Mouse (Mus musculus) heart, postnatal 36 days (tissue): ENCODE measurements at regions not wholly inside any gene's neighbourhood (a gene's known extent, or its start where the extent isn't known, plus 50 kb on each side); places are given as distances from the start of the nearest gene placed in this dataset.

Experiments
- DNase-seq, 2 experiments: peaks; one replicate each; pipeline ENCODE4 v3.0.0; 2021 to 2022
- intact Hi-C: fragments of 180-260 bp; cut with DNase I; formaldehyde crosslinking; loops from one replicate; pipeline ENCODE4 v1.15.1; 2025

DNA sequence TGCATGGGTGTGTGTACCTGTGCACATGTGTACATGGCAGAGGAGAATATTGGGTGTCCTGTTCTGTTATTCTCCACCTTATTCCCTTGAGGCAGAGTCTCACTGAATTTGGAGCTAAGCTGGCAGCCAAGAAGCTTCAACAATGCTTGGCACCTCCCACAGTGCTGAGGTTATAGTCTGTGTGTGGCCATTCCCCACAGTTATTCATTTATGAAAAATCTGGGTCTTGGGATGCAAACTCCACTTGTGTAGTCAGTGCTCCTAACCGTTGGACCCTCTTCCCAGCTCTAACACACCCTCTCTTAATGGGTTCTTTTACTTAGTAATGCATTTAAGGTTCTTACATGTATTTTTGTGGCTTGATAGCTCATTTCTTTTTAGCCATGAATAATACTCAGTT, 72.6 kb upstream of the Arhgap32 start:
- DNase-seq: no peak
- intact Hi-C loops: no loop called here

DNA sequence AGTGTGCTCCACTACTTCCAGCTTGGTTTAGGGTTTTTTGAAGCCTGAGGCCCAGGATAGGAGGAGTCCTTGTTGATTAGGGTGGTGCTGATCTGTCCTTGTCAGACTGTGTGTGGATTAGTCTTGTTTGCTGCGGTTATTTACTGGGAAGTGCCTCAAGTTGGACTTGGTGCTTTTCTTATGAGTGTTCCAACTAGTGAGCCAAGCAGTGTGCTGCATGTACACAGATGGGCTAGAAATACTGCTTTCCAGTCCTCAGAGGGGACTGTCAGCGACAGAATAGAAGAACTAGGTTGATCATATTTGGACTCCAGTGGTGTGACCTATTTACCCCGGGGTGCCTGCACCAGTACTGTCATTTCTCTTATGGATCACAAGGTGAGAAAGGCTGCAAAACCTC, 69.1 kb upstream of the Arhgap32 start:
- no peak for DNase-seq
- intact Hi-C loops: no loop called here

DNA sequence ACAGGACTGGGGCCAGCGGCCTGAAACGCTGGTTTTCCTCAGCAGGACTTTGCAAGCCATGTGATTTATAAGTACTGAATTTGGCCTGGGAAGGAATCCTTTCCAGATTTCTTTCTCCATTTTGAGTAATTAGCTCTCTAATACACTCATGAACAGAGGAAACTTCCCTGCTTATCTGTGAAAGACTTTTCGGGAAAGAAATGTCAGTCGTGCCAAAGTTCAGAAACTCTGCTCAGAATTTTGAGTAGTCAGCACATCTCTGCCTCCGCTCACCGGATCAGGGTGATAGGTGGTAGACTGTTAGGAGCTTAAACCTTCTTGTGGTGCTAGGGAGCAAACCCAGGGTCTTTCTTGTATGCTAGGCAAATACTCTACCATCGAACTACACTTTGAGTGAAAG, 67.0 kb upstream of the Arhgap32 start:
- intact Hi-C loops: no loop called here

GRCm38 (mm10) chr9:32049546-32049945, 66.4 kb upstream of the Arhgap32 start:
- intact Hi-C loops: no loop called here
- DNase-seq: no peak

More for the DNA sequence above, 67.0 kb upstream of the Arhgap32 start:
- DNase-seq: no peak

DNA sequence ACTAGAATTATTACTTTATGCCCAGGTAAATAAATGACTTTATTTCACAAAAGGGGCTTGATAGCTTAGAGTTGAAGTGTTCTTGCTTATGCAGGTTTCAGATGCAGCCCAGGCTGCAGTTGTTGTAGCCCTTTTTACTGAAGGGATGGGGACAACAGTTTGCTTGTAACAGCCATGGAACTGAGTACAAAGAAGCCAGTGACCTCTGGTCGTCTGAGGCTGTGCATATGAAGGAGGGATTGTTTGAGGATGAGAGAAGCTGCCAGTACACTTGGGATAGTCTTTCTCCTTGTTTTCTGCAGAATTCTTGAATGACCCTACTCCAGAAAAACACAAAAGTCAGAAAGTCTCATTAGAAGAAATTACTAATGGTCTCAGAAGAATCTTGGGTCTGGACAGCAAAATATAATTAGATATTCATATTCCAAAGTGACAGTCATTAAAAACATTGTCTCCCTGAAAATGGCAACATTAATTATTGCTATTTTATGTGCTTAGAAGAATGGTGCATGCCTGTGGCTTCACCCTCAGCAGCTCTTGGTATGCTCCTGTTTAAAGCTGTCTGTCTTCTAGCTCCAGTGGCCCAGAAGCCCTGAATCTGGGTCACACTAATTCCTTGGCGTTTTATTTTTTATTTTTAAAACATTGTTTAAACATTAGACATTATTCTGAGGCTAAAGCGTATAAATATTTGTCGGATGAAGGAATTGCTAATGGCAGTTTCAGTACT, 61.9 kb upstream of the Arhgap32 start:
- intact Hi-C loops: no loop called here
- DNase-seq: no peak

DNA sequence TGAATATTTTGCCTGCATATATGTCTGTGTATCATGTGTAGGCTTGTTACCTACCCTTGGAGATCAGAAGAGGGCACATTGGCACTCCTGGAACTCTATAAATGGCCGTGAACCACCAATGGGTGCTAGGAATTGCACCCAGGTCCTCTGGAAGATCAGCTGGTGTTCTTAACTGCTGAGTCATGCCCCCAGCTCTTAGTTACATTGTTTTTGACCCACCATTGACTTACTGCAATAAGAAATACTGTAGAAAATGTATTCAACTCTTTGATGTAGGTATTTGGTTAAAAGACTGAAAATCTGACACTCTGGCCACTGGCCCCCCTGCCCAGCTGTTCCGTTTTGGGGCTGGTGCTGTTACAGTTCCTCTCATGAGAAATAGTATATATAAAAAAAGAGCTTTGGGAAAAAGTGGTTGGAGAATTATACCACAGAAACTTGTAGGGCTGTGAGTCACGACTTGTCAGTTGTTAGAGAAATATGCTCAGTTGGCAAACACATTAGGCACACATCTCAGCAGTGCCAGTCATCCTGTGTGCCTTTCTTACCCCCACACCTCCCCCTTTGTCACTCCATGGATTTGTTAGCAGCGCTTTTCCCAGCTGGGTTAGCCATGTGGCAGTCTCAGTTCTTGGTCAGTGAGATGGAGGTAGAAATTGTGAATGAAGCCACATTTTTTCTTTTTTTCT, 58.4 kb upstream of the Arhgap32 start:
- intact Hi-C loops: no loop called here

GRCm38 (mm10) chr9:32062740-32063139, 53.2 kb upstream of the Arhgap32 start:
- DNase-seq: no peak
- intact Hi-C loops: no loop called here

More for the DNA sequence above, 58.4 kb upstream of the Arhgap32 start:
- DNase-seq: no peak

DNA sequence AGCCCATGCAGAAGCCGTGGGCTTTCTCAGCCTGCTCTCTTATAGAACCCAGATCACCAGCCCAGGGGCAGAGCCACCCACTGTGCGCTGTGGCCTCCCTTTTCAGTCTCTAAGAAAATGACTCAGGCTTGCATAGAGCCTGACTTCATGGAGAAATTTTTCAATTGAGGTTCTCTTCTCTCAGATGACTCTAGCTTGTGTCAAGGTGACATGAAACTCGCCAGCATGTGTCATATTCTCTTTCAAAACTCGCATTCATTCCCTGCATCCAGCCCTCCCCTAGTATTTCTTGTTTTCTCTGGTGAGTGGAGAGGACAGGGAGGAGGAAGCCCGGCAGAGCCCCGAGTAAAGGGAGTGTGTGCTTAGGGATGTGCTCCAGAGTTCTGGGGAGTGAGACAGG, 52.4 kb upstream of the Arhgap32 start:
- intact Hi-C loops: no loop called here
- no peak for DNase-seq

- DNase-seq: no peak
- intact Hi-C loops: no loop called here
Measured at GRCm38 (mm10) chr9:32064007-32064550, 51.9 kb upstream of the Arhgap32 start.
